Mouse (Mus musculus) central nervous system, embryonic 14 days (tissue): ENCODE results near the gene Nrp2. TPM values are rescaled to one million over a fixed set of nuclear protein-coding genes. Genes with fewer than 3 reads are reported as not detected.

Experiments used
- polyA plus RNA-seq: library from polyadenylated mRNA; depleted of rRNA; stranded (reverse); fragments of >200 nt; gene quantifications from 2 replicates; pipeline ENCODE4 v1.2.3, GENCODE M21; 2012; rRNA removed

Nrp2 gene
- polyA plus RNA-seq, result 53.3 and 60.2 TPM in 2 replicates

DNA sequence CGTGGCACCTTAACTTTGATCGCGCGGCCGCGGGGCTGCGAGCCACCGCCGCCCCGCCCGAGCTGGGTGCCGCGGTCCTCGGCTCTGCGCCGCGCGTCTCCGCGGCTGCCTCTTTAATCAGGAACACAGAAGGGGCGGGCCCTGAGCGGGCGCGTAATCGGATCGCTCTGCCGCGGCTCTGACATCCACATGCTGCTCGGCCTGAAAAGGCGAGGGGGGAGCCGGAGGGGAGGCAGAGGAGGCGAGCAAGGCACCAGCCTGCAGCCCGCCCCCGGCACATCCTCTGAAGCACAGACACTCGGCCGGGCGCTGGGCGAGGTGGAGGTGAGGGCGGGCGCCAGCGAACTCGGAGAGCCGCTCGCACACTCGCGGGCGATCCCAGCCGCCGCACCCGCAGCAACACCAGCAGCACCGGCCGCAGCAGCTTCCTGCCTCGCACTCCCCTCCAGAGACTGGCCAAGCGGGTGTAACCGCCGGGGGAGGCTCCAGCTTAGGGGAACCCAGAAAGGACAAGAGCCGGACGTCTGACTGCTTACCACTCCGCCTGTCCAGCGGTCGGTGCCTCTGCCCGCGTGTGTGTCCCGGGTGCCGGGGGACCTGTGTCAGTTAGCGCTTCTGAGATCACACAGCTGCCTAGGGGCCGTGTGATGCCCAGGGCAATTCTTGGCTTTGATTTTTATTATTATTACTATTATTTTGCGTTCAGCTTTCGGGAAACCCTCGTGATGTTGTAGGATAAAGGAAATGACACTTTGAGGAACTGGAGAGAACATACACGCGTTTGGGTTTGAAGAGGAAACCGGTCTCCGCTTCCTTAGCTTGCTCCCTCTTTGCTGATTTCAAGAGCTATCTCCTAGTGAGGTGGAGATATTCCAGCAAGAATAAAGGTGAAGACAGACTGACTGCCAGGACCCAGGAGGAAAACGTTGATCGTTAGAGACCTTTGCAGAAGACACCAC, at the start of gene Nrp2:
Gene Nrp2, plus strand, starts transcription at position 128 of the 959 bp plus-strand sequence.

